Mouse (Mus musculus): ENCODE measurements around the gene Gm49354. TPM values are rescaled to one million over a fixed set of nuclear protein-coding genes. Genes with fewer than 3 reads are reported as not detected.
"Not testable (repeated sequence)": the region's sequence is repeated elsewhere in the genome, so short reads cannot be mapped to it uniquely, and the experiment has no call there.

The Gm49354 gene
- total RNA-seq, 2 experiments from 2014 or later = not detected

- intact Hi-C loops (cut with DNase I) = loop anchor here (10.0 kb wide), 1 partner anchor 187 kb away; no protein-coding TSS in a partner anchor
- not testable (repeated sequence) for DNase-seq (ENCODE audit: low spot score in 2 of 2)
These were observed 60.0 kb downstream of the Gm49354 start for GRCm38 (mm10) chr13:59722089-59722488.

- intact Hi-C loops (cut with DNase I) = no loop called here
These were observed 62.6 kb downstream of the Gm49354 start for GRCm38 (mm10) chr13:59719475-59719874.

GRCm38 (mm10) chr13:59718857-59719440, 63.1 kb downstream of the Gm49354 start:
- intact Hi-C loops (cut with DNase I); DNase-seq (ENCODE audit: low spot score in 2 of 2): not testable (repeated sequence)

More at GRCm38 (mm10) chr13:59719475-59719874, 62.6 kb downstream of the Gm49354 start:
- DNase-seq (ENCODE audit: low spot score in 2 of 2) = no peak

GRCm38 (mm10) chr13:59713710-59714109, 68.3 kb downstream of the Gm49354 start:
- DNase-seq (ENCODE audit: low spot score in 2 of 2) = no peak
- intact Hi-C loops (cut with DNase I) = no loop called here

- intact Hi-C loops (cut with DNase I); DNase-seq (ENCODE audit: low spot score in 2 of 2): not testable (repeated sequence)
These were observed 70.1 kb downstream of the Gm49354 start, which contains the start of gene Spata31d1b for GRCm38 (mm10) chr13:59711984-59712383. TSS of gene Spata31d1b (plus strand) at chr13:59712284.

GRCm38 (mm10) chr13:59710230-59710629, 71.8 kb downstream of the Gm49354 start, which contains the start of gene Spata31d1a:
TSS of gene Spata31d1a (minus strand) at chr13:59710330.
- DNase-seq (ENCODE audit: low spot score in 2 of 2) = no peak
- intact Hi-C loops (cut with DNase I) = no loop called here

Other genes starting within 250 kb of the Gm49354 start
- gene Agtpbp1, start 197.0 kb downstream of the Gm49354 start, total RNA-seq (2021) = 100 to 1,000 TPM; 326 to 365 TPM
- 10 to 100 TPM; 89.8 to 98.0 TPM for gene Naa35, start 197.0 kb downstream of the Gm49354 start, total RNA-seq (2021)
- gene Golm1, start 106.4 kb downstream of the Gm49354 start, total RNA-seq (2021) = 10 to 100 TPM; 15.5 to 15.6 TPM
- gene 4921517D22Rik, start 88.1 kb downstream of the Gm49354 start, total RNA-seq (2021) = not detected
- gene Spata31d1a, start 71.9 kb downstream of the Gm49354 start, total RNA-seq (2021) = under 1 TPM; 0.13 to 0.18 TPM
- gene Spata31d1b, start 70.0 kb downstream of the Gm49354 start, total RNA-seq (2021) = not detected
- under 1 TPM in 1 of 2 experiments, not detected in 1; 0.08 TPM for gene Spata31d1d, start 50.5 kb downstream of the Gm49354 start, total RNA-seq (2021)
- 1 to 10 TPM; 1.0 to 1.1 TPM for gene 1700014D04Rik, start 35.5 kb downstream of the Gm49354 start, total RNA-seq (2021)
- gene Isca1, start 12.4 kb downstream of the Gm49354 start, total RNA-seq (2021) = 100 to 1,000 TPM; 119 to 121 TPM
- 10 to 100 TPM; 60.9 to 66.6 TPM for gene Tut7, start 40.9 kb upstream of the Gm49354 start, total RNA-seq (2021)